Mouse (Mus musculus) bone marrow, adult 2 months (tissue): Measurements from ENCODE around the gene Cyth1.

ENCODE experiments used
- CTCF ChIP-seq: fragments of 200-500 bp; IDR thresholded peaks from 2 replicates; pipeline ENCODE4 v1.5.1; 2011; ENCODE audit warnings: low read length, control low read depth; ENCODE audit not compliant: control insufficient read depth, insufficient read depth
- POLR2A ChIP-seq: fragments of 200-500 bp; IDR thresholded peaks from 2 replicates; pipeline ENCODE4 v1.6.1; 2011; ENCODE audit warnings: low read depth, mild to moderate bottlenecking, control low read depth, low read length, borderline replicate concordance; ENCODE audit not compliant: control insufficient read depth

GRCm38 (mm10) chr11:118193390-118194147, 54.8 kb downstream of the Cyth1 start:
- no peak for TF ChIP-seq CTCF
- TF ChIP-seq POLR2A, result no peak
